Mouse (Mus musculus) hindbrain, embryonic 12.5 days (tissue): ENCODE measurements at regions not wholly inside any gene's neighbourhood (a gene's known extent, or its start where the extent isn't known, plus 50 kb on each side); places are given as distances from the start of the nearest gene placed in this dataset.

Experiments
- ATAC-seq: fragments of 200-750 bp; cut with Nextera tagmentation; 2 replicates; pipeline ENCODE4 v1.8.0; 2017; ENCODE audit warnings: moderate TSS enrichment; ENCODE audit not compliant: low FRiP score
- H3K27ac ChIP-seq: fragments of 300-500 bp; sonication (generic); 2 replicates; pipeline ENCODE4 v1.5.1; 2016; ENCODE audit warnings: mild to moderate bottlenecking
- H3K27me3 ChIP-seq: fragments of 300-500 bp; sonication (generic); 2 replicates; pipeline ENCODE4 v1.6.1; 2016; ENCODE audit warnings: mild to moderate bottlenecking
- H3K36me3 ChIP-seq: fragments of 300-500 bp; sonication (generic); 2 replicates; pipeline ENCODE4 v1.6.1; 2016; ENCODE audit warnings: mild to moderate bottlenecking
- H3K4me1 ChIP-seq: fragments of 300-500 bp; sonication (generic); 2 replicates; pipeline ENCODE4 v1.6.1; 2016
- H3K4me2 ChIP-seq: fragments of 300-500 bp; sonication (generic); replicated peaks from 2 replicates; pipeline ENCODE4 v1.6.1; 2016; ENCODE audit warnings: mild to moderate bottlenecking
- H3K4me3 ChIP-seq: fragments of 300-500 bp; sonication (generic); 2 replicates; pipeline ENCODE4 v1.5.1; 2016; ENCODE audit warnings: mild to moderate bottlenecking
- H3K9ac ChIP-seq: fragments of 300-500 bp; sonication (generic); 2 replicates; pipeline ENCODE4 v1.6.1; 2016; ENCODE audit warnings: mild to moderate bottlenecking, moderate library complexity
- H3K9me3 ChIP-seq: fragments of 300-500 bp; sonication (generic); replicated peaks from 2 replicates; pipeline ENCODE4 v1.6.1; 2016; ENCODE audit warnings: mild to moderate bottlenecking
- WGBS: fragments of 180-500 bp; shearing (Covaris S2); methylation state at CpG from one replicate; pipeline ENCODE4 v1.1.7; 2016; 5-methylcytosine and 5-hydroxymethylcytosine counted together

GRCm38 (mm10) chr3:66825761-66826160 is 155.4 kb upstream of the Rsrc1 start:
- Histone ChIP-seq H3K36me3 (no peaks in the 10 kb centered on the region), H3K4me2 (no peak overlapping the region), H3K9me3 (no peaks in the 10 kb centered on the region), H3K27me3 (no peaks in the 10 kb centered on the region), H3K27ac (no peak overlapping the region), H3K4me3 (no peak overlapping the region), H3K9ac (no peak overlapping the region), H3K4me1 (no peaks in the 10 kb centered on the region)
- WGBS: 80% methylated on average over 3 of the region's 3 CpGs
- ATAC-seq: no peak
